Mouse (Mus musculus) erythroid progenitor cell, adult 5-6 weeks (primary cell): ENCODE measurements around the gene Cntd1. TPM values are rescaled to one million over a fixed set of nuclear protein-coding genes. Genes with fewer than 3 reads are reported as not detected.
A peak's percentile ranks its signal among the peaks of the same experiment; 100 is the strongest.

Experiments
- ATAC-seq: replicated peaks from 2 replicates; pipeline ENCODE4 v1.8.0; 2016; ENCODE audit warnings: moderate number of reproducible peaks, mild to moderate bottlenecking, moderate TSS enrichment, inconsistent platforms; ENCODE audit not compliant: poor library complexity, low FRiP score, severe bottlenecking
- total RNA-seq, 2 experiments: library from RNA; stranded (forward) in 1 of 2; stranded (reverse) in 1 of 2; fragments of 150-400 nt in 1 of 2; fragments of 186-747, 209-891 nt in 1 of 2; gene quantifications; 2 replicates each; pipeline versions ENCODE4 v1.2.3 to v1.2.4; 2015 to 2017; ENCODE audit warnings: low replicate concordance in 2 of 2

Gene Cntd1
- total RNA-seq, 2 experiments from 2014 or later = 10.1 to 11.1 TPM

GRCm38 (mm10) chr11:101279193-101279569 is 369 bp downstream of the Cntd1 start:
- peak; percentile 72 for ATAC-seq

GRCm38 (mm10) chr11:101280837-101281236 is 2.0 kb downstream of the Cntd1 start:
- ATAC-seq = no peak

- no peak for ATAC-seq
Observed at GRCm38 (mm10) chr11:101282896-101283295, 4.1 kb downstream of the Cntd1 start.

- no peak for ATAC-seq
Observed at GRCm38 (mm10) chr11:101283805-101284204, 5.0 kb downstream of the Cntd1 start.

- ATAC-seq = no peak
Observed at GRCm38 (mm10) chr11:101287306-101287705, 8.5 kb downstream of the Cntd1 start.

- ATAC-seq = no peak
Observed at GRCm38 (mm10) chr11:101291231-101291630, 12.4 kb downstream of the Cntd1 start.

GRCm38 (mm10) chr11:101295191-101295590 is 16.4 kb downstream of the Cntd1 start:
- no peak for ATAC-seq

- ATAC-seq = 0 out of 2 replicates have a peak, but pooled peaks have one; percentile 45
Observed at GRCm38 (mm10) chr11:101300881-101301280, 22.1 kb downstream of the Cntd1 start.

GRCm38 (mm10) chr11:101301299-101302003 is 22.6 kb downstream of the Cntd1 start:
- peak; percentile 48 for ATAC-seq

- peak; percentile 94 for ATAC-seq
Observed at GRCm38 (mm10) chr11:101302004-101302798, 23.4 kb downstream of the Cntd1 start, which contains the start of gene Becn1. Becn1 (minus strand) TSS chr11:101302286.

GRCm38 (mm10) chr11:101307744-101308143 is 28.9 kb downstream of the Cntd1 start:
- no peak for ATAC-seq

- ATAC-seq = no peak
Observed at GRCm38 (mm10) chr11:101311083-101311482, 32.3 kb downstream of the Cntd1 start.

GRCm38 (mm10) chr11:101312150-101312549 is 33.3 kb downstream of the Cntd1 start:
- ATAC-seq = 0 out of 2 replicates have a peak, but pooled peaks have one; percentile 21

- no peak for ATAC-seq
Observed at GRCm38 (mm10) chr11:101314567-101314966, 35.8 kb downstream of the Cntd1 start.

GRCm38 (mm10) chr11:101315082-101315650 is 36.4 kb downstream of the Cntd1 start:
- ATAC-seq = no peak

- ATAC-seq = peak; percentile 87
Observed at GRCm38 (mm10) chr11:101315665-101316500, 37.1 kb downstream of the Cntd1 start, which contains the start of gene Psme3. Psme3 (plus strand) TSS chr11:101316213.

- ATAC-seq = peak; percentile 58
Observed at GRCm38 (mm10) chr11:101316501-101316917, 37.7 kb downstream of the Cntd1 start.

- peak; percentile 65 for ATAC-seq
Observed at GRCm38 (mm10) chr11:101323609-101324008, 44.8 kb downstream of the Cntd1 start.

- ATAC-seq = no peak
Observed at GRCm38 (mm10) chr11:101324763-101325162, 46.0 kb downstream of the Cntd1 start, which contains the start of gene Aoc2. Aoc2 (plus strand) TSS chr11:101325063.
